Mouse (Mus musculus): Measurements from ENCODE around the gene Taf1c.

DNA sequence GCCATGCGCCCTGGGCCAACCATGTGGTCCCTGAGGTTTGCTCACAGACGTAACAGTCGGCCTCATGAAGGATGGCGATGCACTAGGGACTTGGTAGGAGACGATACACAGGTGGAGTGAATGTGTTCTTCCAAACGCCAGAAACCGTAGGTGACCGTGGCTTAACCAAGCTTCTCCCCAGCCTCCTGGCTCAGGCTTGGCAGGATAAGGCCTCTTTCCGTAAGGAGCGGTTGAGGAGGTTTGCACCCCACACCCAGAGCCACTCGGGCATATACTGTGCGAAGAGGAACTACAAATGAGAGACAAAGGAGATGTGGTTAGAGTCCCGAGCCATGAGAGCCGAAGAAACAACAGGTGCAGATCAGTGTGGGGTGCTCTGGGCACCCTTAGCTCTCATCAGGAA is 41.2 kb downstream of the Taf1c start:
- TF ChIP-seq FLI1 (IDR thresholded peaks at IDR 0.05; ENCODE audit: low read length) (no peak), GATA1 (IDR thresholded peaks at IDR 0.05; ENCODE audit: borderline replicate concordance, low read length) (no peak)

Data from megakaryocyte, embryonic 14.5 days (primary cell).